Mouse (Mus musculus) neural tube, embryonic 11.5 days (tissue): ENCODE results near the gene Slbp. TPM values are rescaled to one million over a fixed set of nuclear protein-coding genes. Genes with fewer than 3 reads are reported as not detected.

Experiments used
- ATAC-seq: fragments of 200-750 bp; cut with Nextera tagmentation; 2 replicates; pipeline ENCODE4 v1.8.0; 2017; ENCODE audit warnings: moderate number of reproducible peaks, mild to moderate bottlenecking, moderate TSS enrichment, moderate library complexity; ENCODE audit not compliant: insufficient read depth, low FRiP score, low TSS enrichment
- DNase-seq: peaks from one replicate; pipeline ENCODE4 v3.0.0-alpha.2; 2015; ENCODE audit warnings: low spot score
- H3K27ac ChIP-seq: fragments of 300-500 bp; sonication (generic); 2 replicates; pipeline ENCODE4 v1.5.1; 2014; ENCODE audit warnings: low read depth, mild to moderate bottlenecking, low read length
- H3K27me3 ChIP-seq: fragments of 300-500 bp; sonication (generic); 2 replicates; pipeline ENCODE4 v1.6.1; 2014; ENCODE audit warnings: mild to moderate bottlenecking, low read length, mixed read lengths; ENCODE audit not compliant: control insufficient read depth, insufficient read depth
- H3K36me3 ChIP-seq: fragments of 300-500 bp; sonication (generic); 2 replicates; pipeline ENCODE4 v1.6.1; 2014; ENCODE audit warnings: mild to moderate bottlenecking, low read length, moderate library complexity, mixed read lengths; ENCODE audit not compliant: control insufficient read depth, insufficient read depth
- H3K4me1 ChIP-seq: fragments of 300-500 bp; sonication (generic); 2 replicates; pipeline ENCODE4 v1.6.1; 2014; ENCODE audit warnings: low read length, mixed read lengths; ENCODE audit not compliant: control insufficient read depth, insufficient read depth
- H3K4me2 ChIP-seq: fragments of 300-500 bp; sonication (generic); 2 replicates; pipeline ENCODE4 v1.6.1; 2014; ENCODE audit warnings: low read depth, mild to moderate bottlenecking, moderate library complexity
- H3K4me3 ChIP-seq: fragments of 300-500 bp; sonication (generic); 2 replicates; pipeline ENCODE4 v1.5.1; 2014; ENCODE audit warnings: low read depth, low read length
- H3K9ac ChIP-seq: fragments of 300-500 bp; sonication (generic); 2 replicates; pipeline ENCODE4 v1.6.1; 2014; ENCODE audit warnings: mild to moderate bottlenecking, low read length
- H3K9me3 ChIP-seq: fragments of 300-500 bp; sonication (generic); 2 replicates; pipeline ENCODE4 v1.6.1; 2016; ENCODE audit warnings: low read length; ENCODE audit not compliant: control insufficient read depth
- WGBS: fragments of 180-500 bp; shearing (Covaris S2); extraction: QIAGEN DNeasy Blood & Tissue Kit; methylation state at CpG from one replicate; pipeline ENCODE4 v1.1.7; 2014; 5-methylcytosine and 5-hydroxymethylcytosine counted together
- polyA plus RNA-seq: library from polyadenylated mRNA; unstranded; fragments of >200 nt; fragmentation: Nextera tagmentation; extraction: Ambion mirVana; gene quantifications from 2 replicates; pipeline ENCODE4 v1.2.1, GENCODE M21; 2014

Gene Slbp
- polyA plus RNA-seq, 1 experiment from 2014 or later = 242 TPM

DNA sequence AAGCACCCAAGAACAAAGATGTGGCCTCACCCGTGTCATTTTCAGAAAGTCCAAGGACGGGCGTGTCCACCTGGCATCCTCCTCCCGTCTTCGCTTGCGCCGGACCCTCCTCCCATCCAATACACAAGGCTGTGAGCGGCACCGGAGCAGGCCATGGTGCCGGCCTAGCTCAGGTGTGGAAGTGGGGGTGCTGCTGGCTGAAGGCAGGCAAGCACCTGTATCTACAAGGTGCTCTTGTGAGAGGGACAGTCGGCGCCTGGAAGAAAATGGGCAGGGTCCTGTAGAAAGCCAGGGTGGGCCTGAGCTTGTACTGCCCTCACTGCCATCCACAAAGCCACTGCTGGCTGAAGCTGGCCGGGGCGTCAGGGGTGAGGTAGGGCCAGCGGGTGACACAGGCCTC is 44.9 kb downstream of the Slbp start:
- Histone ChIP-seq H3K4me2 (no peak overlapping the region), H3K27ac (no peak overlapping the region), H3K36me3 (peaks cover 8% of the 10 kb centered on the region), H3K9me3 (no peaks in the 10 kb centered on the region), H3K4me3 (no peak overlapping the region), H3K4me1 (no peaks in the 10 kb centered on the region), H3K27me3 (no peaks in the 10 kb centered on the region), H3K9ac (no peak overlapping the region)
- 97% methylated on average over 15 of the region's 15 CpGs for WGBS
- DNase-seq (no peak), ATAC-seq (no peak)

DNA sequence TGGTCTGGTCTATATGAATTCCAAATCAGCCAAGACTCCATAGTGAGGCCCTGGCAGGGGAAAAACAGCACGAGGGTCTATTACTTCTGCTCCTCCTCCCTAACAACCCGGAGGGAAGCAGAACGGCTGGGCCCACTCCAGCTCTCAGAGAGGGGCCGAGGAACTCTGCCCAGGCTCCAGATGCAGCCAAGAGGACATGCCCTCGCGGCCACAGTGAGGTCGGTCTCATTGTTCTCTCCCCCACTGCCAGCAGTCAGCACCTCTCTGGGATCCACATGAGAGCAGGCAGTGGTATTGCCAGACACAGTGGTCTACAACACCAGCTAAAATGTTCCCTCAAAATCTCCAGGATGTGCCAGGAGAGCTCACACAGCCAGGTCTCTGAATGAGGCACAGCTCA is 45.7 kb downstream of the Slbp start:
- 82% methylated on average over 7 of the region's 7 CpGs for WGBS
- no peaks in the 10 kb centered on the region for H3K27me3 ChIP-seq
- H3K36me3 ChIP-seq = peaks cover 8% of the 10 kb centered on the region
- no peak overlapping the region for H3K4me2 ChIP-seq
- no peaks in the 10 kb centered on the region for H3K4me1 ChIP-seq
- no peak for DNase-seq
- no peaks in the 10 kb centered on the region for H3K9me3 ChIP-seq
- H3K9ac ChIP-seq = no peak overlapping the region
- ATAC-seq = no peak
- no peak overlapping the region for H3K4me3 ChIP-seq
- no peak overlapping the region for H3K27ac ChIP-seq

- H3K27me3 ChIP-seq = no peaks in the 10 kb centered on the region
- H3K4me2 ChIP-seq = no peak overlapping the region
- no peaks in the 10 kb centered on the region for H3K9me3 ChIP-seq
- 92% methylated on average over 5 of the region's 5 CpGs for WGBS
- no peak overlapping the region for H3K27ac ChIP-seq
- ATAC-seq (no peak), DNase-seq (no peak)
- peaks cover 8% of the 10 kb centered on the region for H3K36me3 ChIP-seq
- no peak overlapping the region for H3K4me3 ChIP-seq
- no peaks in the 10 kb centered on the region for H3K4me1 ChIP-seq
- no peak overlapping the region for H3K9ac ChIP-seq
These were observed 47.1 kb downstream of the Slbp start for GRCm38 (mm10) chr5:33605314-33605713.

GRCm38 (mm10) chr5:33593620-33594019 is 58.8 kb downstream of the Slbp start:
- WGBS = 41% methylated on average over 2 of the region's 2 CpGs

GRCm38 (mm10) chr5:33589221-33589888 is 63.0 kb downstream of the Slbp start:
- H3K4me2 ChIP-seq = no peak overlapping the region
- H3K27me3 ChIP-seq = no peaks in the 10 kb centered on the region
- WGBS = 73% methylated on average over 5 of the region's 5 CpGs
- no peak overlapping the region for H3K27ac ChIP-seq
- ATAC-seq = no peak
- H3K9ac ChIP-seq = no peak overlapping the region
- no peaks in the 10 kb centered on the region for H3K36me3 ChIP-seq
- no peaks in the 10 kb centered on the region for H3K9me3 ChIP-seq
- H3K4me3 ChIP-seq = no peak overlapping the region
- peak; percentile 81 for DNase-seq
- no peaks in the 10 kb centered on the region for H3K4me1 ChIP-seq

More at GRCm38 (mm10) chr5:33593620-33594019, 58.8 kb downstream of the Slbp start:
- Histone ChIP-seq H3K4me2 (no peak overlapping the region), H3K4me1 (no peaks in the 10 kb centered on the region), H3K4me3 (no peak overlapping the region), H3K9ac (no peak overlapping the region), H3K9me3 (no peaks in the 10 kb centered on the region), H3K27ac (no peak overlapping the region), H3K27me3 (no peaks in the 10 kb centered on the region), H3K36me3 (no peaks in the 10 kb centered on the region)
- ATAC-seq (no peak), DNase-seq (peak; percentile 25)

DNA sequence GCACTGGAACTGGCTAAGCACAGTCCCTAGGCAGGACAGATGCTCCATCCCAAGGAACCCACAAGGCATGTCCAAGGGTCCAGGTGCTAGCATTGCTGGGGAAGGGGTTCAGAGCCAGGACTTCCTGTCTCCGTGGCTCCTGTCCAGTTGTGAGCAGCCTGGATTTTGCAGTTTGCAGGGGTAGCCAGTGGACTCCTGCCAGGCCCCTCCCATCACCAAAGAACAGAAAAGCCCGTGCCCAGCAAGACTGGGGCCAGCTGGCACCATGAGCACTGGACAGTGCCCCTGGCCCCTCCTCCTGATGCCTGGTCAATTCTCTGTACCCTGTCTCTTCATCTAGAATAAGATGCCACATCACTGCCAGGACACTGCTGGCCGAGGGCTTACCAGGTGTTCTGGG is 64.3 kb downstream of the Slbp start:
- H3K4me1 ChIP-seq = no peaks in the 10 kb centered on the region
- DNase-seq (no peak), ATAC-seq (no peak)
- H3K27me3 ChIP-seq = no peaks in the 10 kb centered on the region
- no peak overlapping the region for H3K27ac ChIP-seq
- 86% methylated on average over 3 of the region's 3 CpGs for WGBS
- no peak overlapping the region for H3K4me3 ChIP-seq
- H3K9me3 ChIP-seq = no peaks in the 10 kb centered on the region
- no peaks in the 10 kb centered on the region for H3K36me3 ChIP-seq
- no peak overlapping the region for H3K4me2 ChIP-seq
- no peak overlapping the region for H3K9ac ChIP-seq

DNA sequence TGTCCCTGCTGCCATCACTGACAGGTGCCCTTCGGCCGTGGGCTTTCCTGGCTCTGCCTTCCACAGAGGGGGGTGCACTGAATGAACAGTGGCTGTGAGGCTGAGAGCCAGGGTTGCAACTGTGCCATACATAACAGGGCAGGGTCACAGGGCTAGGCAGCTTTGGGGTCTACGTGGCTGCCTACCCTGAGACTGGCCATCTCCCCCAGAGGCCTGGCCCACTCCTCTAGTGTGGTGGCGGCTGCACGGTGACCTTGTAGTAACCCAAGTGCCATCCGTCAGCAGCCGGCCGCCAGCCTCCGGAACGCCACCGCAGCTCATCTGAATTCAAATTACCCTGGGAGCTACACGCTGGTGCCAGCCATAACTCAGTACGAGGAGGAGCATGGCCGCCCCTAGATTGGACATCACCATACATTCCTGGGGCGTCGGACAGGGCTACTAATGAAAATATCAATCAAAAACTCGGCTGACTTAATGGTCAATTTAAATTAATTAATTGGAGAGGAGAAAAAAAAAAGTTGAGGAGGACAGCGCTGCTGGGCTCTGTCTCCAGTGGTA is 64.8 kb downstream of the Slbp start:
- Histone ChIP-seq H3K9ac (no peak overlapping the region), H3K36me3 (no peaks in the 10 kb centered on the region), H3K27me3 (no peaks in the 10 kb centered on the region), H3K4me2 (no peak overlapping the region), H3K27ac (no peak overlapping the region), H3K4me3 (no peak overlapping the region), H3K4me1 (no peaks in the 10 kb centered on the region), H3K9me3 (no peaks in the 10 kb centered on the region)
- WGBS = 61% methylated on average over 18 of the region's 18 CpGs
- ATAC-seq (no peak), DNase-seq (peak; percentile 37)

Other genes starting within 250 kb of the Slbp start
- gene Nkx1-1, start 218.6 kb downstream of the Slbp start, polyA plus RNA-seq = 0.59 and 1.2 TPM in 2 replicates
- gene Fam53a, start 22.9 kb downstream of the Slbp start, polyA plus RNA-seq = 53.4 and 59.3 TPM in 2 replicates
- gene Gm9903, start 22.6 kb downstream of the Slbp start, polyA plus RNA-seq = 0.58 and 0.77 TPM in 2 replicates
- 238 and 260 TPM in 2 replicates for gene Tacc3, start 5.6 kb upstream of the Slbp start, polyA plus RNA-seq
- 38.6 and 39.7 TPM in 2 replicates for gene Tmem129, start 5.8 kb upstream of the Slbp start, polyA plus RNA-seq
- 61.3 and 72.0 TPM in 2 replicates for gene Fgfr3, start 69.1 kb upstream of the Slbp start, polyA plus RNA-seq
- gene Letm1, start 130.2 kb upstream of the Slbp start, polyA plus RNA-seq = 51.0 and 54.6 TPM in 2 replicates
- gene Nsd2, start 168.2 kb upstream of the Slbp start, polyA plus RNA-seq = 96.0 and 116 TPM in 2 replicates